Mouse (Mus musculus) liver, embryonic 11.5 days (tissue): Measurements from ENCODE around the gene Vps35l. TPM values are rescaled to one million over a fixed set of nuclear protein-coding genes. Genes with fewer than 3 reads are reported as not detected.

ENCODE experiments used
- ATAC-seq: fragments of 200-750 bp; cut with Nextera tagmentation; replicated peaks from 2 replicates; pipeline ENCODE4 v1.8.0; 2017; ENCODE audit warnings: moderate number of reproducible peaks, mild to moderate bottlenecking, moderate TSS enrichment, moderate library complexity; ENCODE audit not compliant: low FRiP score
- DNase-seq: peaks from one replicate; pipeline ENCODE4 v3.0.0-alpha.2; 2017; ENCODE audit warnings: low spot score
- H3K27ac ChIP-seq: fragments of 300-500 bp; sonication (generic); 2 replicates; pipeline ENCODE4 v1.5.1; 2014; ENCODE audit warnings: mild to moderate bottlenecking, low read depth, low read length, control low read depth
- H3K27me3 ChIP-seq: fragments of 300-500 bp; sonication (generic); replicated peaks from 2 replicates; pipeline ENCODE4 v1.6.1; 2014; ENCODE audit warnings: low read length, mixed read lengths; ENCODE audit not compliant: control insufficient read depth, insufficient read depth
- H3K36me3 ChIP-seq: fragments of 300-500 bp; sonication (generic); 2 replicates; pipeline ENCODE4 v1.6.1; 2014; ENCODE audit warnings: mild to moderate bottlenecking, low read length, moderate library complexity, mixed read lengths; ENCODE audit not compliant: control insufficient read depth, insufficient read depth
- H3K4me1 ChIP-seq: fragments of 300-500 bp; sonication (generic); replicated peaks from 2 replicates; pipeline ENCODE4 v1.6.1; 2014; ENCODE audit warnings: low read length, mixed read lengths; ENCODE audit not compliant: control insufficient read depth, insufficient read depth
- H3K4me2 ChIP-seq: fragments of 300-500 bp; sonication (generic); 2 replicates; pipeline ENCODE4 v1.6.1; 2014; ENCODE audit warnings: mild to moderate bottlenecking, control low read depth, moderate library complexity
- H3K4me3 ChIP-seq: fragments of 300-500 bp; sonication (generic); 2 replicates; pipeline ENCODE4 v1.5.1; 2014; ENCODE audit warnings: low read depth, low read length, control low read depth
- H3K9ac ChIP-seq: fragments of 300-500 bp; sonication (generic); 2 replicates; pipeline ENCODE4 v1.6.1; 2014; ENCODE audit warnings: low read depth, low read length, control low read depth
- H3K9me3 ChIP-seq: fragments of 300-500 bp; sonication (generic); 2 replicates; pipeline ENCODE4 v1.6.1; 2016; ENCODE audit warnings: low read length, inconsistent platforms, mixed read lengths; ENCODE audit not compliant: control insufficient read depth
- WGBS: fragments of 180-500 bp; shearing (Covaris S2); extraction: QIAGEN DNeasy Blood & Tissue Kit; methylation state at CpG from one replicate; pipeline ENCODE4 v1.1.7; 2014; 5-methylcytosine and 5-hydroxymethylcytosine counted together
- polyA plus RNA-seq: library from polyadenylated mRNA; unstranded; fragments of >200 nt; fragmentation: Nextera tagmentation; extraction: Ambion mirVana; gene quantifications from 2 replicates; pipeline ENCODE4 v1.2.1, GENCODE M21; 2014

Vps35l gene
- polyA plus RNA-seq, 1 experiment from 2014 or later, result 56.6 TPM

DNA sequence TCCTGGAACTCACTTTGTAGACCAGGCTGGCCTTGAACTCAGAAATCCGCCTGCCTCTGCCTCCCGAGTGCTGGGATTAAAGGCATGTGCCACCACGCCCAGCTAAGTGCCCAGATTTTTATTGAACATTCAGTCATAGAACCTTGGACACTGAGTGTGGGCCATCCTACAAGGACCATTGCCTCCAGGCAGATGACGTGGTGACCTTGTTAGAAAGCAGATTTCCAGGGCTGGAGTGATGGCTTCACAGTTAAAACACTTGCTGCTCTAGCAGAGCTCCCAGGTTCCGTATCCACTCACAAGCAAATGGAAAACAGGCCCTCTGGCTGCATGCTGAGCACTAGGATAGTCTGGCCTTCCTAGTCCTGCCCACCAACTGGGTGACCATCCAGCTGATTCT is 4.7 kb downstream of the Vps35l start:
- no peaks in the 10 kb centered on the region for H3K27me3 ChIP-seq
- ATAC-seq, result no peak
- peaks cover 12% of the 10 kb centered on the region; the same call in 1 of the 2 replicates for H3K36me3 ChIP-seq
- peaks cover 19% of the 10 kb centered on the region for H3K4me1 ChIP-seq
- no peak overlapping the region for H3K27ac ChIP-seq
- WGBS, result 90% methylated on average over 5 of the region's 5 CpGs
- H3K4me2 ChIP-seq, result no peak overlapping the region
- no peak for DNase-seq
- H3K4me3 ChIP-seq, result no peak overlapping the region
- no peak overlapping the region for H3K9ac ChIP-seq
- H3K9me3 ChIP-seq, result no peaks in the 10 kb centered on the region

DNA sequence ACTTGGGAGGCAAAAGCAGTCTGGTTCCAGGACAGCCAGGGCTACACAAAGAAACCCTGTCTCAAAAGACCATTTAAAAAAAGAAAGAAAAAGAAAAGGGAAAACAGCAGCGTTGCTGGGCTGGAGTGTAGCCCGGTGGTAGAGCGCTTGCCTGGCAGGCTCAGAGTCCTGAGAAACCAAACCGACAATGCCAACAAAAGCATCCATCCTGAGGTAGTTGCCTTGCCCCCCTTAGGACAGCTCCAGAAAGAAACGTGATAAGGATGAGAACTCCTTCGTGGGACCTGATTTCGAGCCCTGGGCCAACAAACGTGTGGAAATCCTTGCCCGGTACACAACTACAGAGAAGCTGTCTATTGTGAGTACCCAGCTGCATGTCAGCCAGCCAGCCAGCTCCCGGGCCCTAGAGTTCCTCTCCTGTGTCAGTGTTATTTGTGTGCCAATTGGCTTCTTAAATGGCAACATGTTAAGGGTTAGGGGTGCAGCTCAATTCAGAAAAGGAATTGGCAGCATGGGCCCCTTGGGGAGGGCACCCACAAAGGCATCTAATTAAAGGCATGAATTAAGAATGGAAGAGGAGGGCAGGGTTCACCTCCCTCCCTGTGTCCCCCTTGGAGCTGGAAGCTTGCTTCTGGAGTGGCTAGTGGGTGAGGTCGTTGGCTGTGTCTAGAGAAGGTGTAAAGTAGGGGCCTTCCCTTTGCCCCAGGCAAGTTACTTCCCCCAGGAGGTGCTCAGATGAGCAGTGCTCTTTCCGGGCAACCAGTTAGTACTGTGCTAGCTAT is 8.1 kb downstream of the Vps35l start:
- H3K4me1 ChIP-seq, result 0 out of 2 replicates have a peak, but pooled peaks cover 3% of the 10 kb centered on the region
- H3K36me3 ChIP-seq, result peaks cover 15% of the 10 kb centered on the region
- ATAC-seq (no peak), DNase-seq (no peak)
- H3K4me2 ChIP-seq, result no peak overlapping the region
- H3K9me3 ChIP-seq, result no peaks in the 10 kb centered on the region
- H3K9ac ChIP-seq, result no peak overlapping the region
- H3K27me3 ChIP-seq, result no peaks in the 10 kb centered on the region
- no peak overlapping the region for H3K4me3 ChIP-seq
- 91% methylated on average over 12 of the region's 12 CpGs for WGBS
- H3K27ac ChIP-seq, result no peak overlapping the region

- WGBS, result 83% methylated on average over 8 of the region's 8 CpGs
- H3K27me3 ChIP-seq, result no peaks in the 10 kb centered on the region
- 0 out of 2 replicates have a peak, but pooled peaks cover 3% of the 10 kb centered on the region for H3K4me1 ChIP-seq
- DNase-seq (no peak), ATAC-seq (no peak)
- H3K4me2 ChIP-seq, result no peak overlapping the region
- no peak overlapping the region for H3K27ac ChIP-seq
- H3K4me3 ChIP-seq, result no peak overlapping the region
- H3K9me3 ChIP-seq, result no peaks in the 10 kb centered on the region
- peaks cover 21% of the 10 kb centered on the region for H3K36me3 ChIP-seq
- H3K9ac ChIP-seq, result no peak overlapping the region
These were observed 9.7 kb downstream of the Vps35l start for GRCm38 (mm10) chr7:118749706-118750105.

DNA sequence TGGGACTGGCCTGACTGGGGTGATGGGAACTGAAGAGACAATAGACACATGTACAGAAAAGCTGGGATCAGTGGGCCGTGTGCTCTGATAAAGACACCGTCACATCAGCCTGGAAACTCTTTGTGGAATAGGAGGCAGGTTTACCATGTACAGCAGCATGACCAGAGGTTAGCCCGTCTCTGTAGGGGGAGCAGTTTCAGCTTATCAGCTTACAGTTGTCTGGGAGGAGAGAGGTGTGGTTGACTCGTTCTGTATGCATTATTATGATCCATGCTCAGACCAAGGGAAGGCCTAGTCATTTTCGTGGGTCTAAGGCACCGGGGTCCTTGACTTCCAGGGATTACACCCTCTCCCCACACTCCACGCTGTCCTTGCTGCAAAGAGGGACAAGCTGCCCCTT is 11.6 kb downstream of the Vps35l start:
- H3K36me3 ChIP-seq, result peaks cover 25% of the 10 kb centered on the region

GRCm38 (mm10) chr7:118755756-118756155 is 15.7 kb downstream of the Vps35l start:
- ATAC-seq, result no peak
- Histone ChIP-seq H3K4me2 (no peak overlapping the region), H3K27ac (peak overlapping the region; percentile 34), H3K9ac (no peak overlapping the region), H3K4me3 (no peak overlapping the region), H3K27me3 (no peaks in the 10 kb centered on the region), H3K9me3 (no peaks in the 10 kb centered on the region), H3K4me1 (peaks cover 19% of the 10 kb centered on the region), H3K36me3 (peaks cover 15% of the 10 kb centered on the region)
- WGBS, result 76% methylated on average over 7 of the region's 7 CpGs
- DNase-seq, result no peak

More for the DNA sequence above, 11.6 kb downstream of the Vps35l start:
- H3K4me2 ChIP-seq, result no peak overlapping the region
- peaks cover 7% of the 10 kb centered on the region for H3K4me1 ChIP-seq
- DNase-seq (no peak), ATAC-seq (peak; percentile 86)
- no peak overlapping the region for H3K9ac ChIP-seq
- H3K27ac ChIP-seq, result no peak overlapping the region
- H3K9me3 ChIP-seq, result no peaks in the 10 kb centered on the region
- no peaks in the 10 kb centered on the region for H3K27me3 ChIP-seq
- no peak overlapping the region for H3K4me3 ChIP-seq
- WGBS, result 77% methylated on average over 7 of the region's 7 CpGs

DNA sequence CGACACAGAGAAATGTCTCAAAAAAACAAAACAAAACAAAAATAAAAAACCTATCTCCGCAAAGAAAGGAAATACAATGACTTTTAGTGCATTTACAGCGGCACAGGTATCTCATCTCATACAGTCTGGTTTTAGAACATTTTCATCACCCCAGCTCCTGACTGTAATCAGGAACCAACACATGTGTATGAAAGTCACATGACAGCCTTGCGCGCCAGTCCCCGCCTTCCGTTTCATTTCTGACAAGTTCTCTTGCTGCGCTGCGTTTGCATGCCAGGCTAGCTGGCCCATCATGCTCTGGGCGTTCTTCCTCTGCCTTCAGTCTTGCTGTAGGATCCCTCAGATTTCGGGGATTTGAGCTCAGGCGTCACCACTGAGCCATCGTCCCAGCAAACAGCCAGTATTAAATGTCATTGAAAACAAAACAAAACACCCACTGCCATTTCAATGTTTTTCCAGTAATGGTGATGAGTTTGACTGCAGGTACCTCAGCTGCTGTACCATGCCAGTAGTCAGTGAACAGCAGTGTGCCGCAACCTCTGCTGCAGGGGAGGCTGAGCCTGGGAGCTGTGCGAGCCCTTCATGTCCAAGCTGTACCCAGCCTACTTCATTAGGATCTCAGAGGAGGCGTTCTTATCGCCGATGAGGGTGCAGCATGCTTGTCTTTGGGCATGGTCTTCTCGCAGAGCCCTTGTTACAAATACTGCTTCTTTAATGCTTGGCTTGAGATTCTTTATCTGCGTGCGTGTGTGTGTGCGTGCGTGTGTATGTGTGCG is 16.7 kb downstream of the Vps35l start:
- DNase-seq (no peak), ATAC-seq (peak; percentile 82)
- no peaks in the 10 kb centered on the region for H3K27me3 ChIP-seq
- H3K4me1 ChIP-seq, result peaks cover 16% of the 10 kb centered on the region
- H3K4me3 ChIP-seq, result no peak overlapping the region
- H3K27ac ChIP-seq, result peak overlapping the region; percentile 79
- 86% methylated on average over 24 of the region's 24 CpGs for WGBS
- H3K36me3 ChIP-seq, result peaks cover 22% of the 10 kb centered on the region
- H3K4me2 ChIP-seq, result peak overlapping the region; percentile 14; the same call in 1 of the 2 replicates
- no peak overlapping the region for H3K9ac ChIP-seq
- no peaks in the 10 kb centered on the region for H3K9me3 ChIP-seq

- no peak overlapping the region for H3K4me2 ChIP-seq
- no peak for DNase-seq
- 85% methylated on average over 4 of the region's 4 CpGs for WGBS
- H3K9ac ChIP-seq, result no peak overlapping the region
- peaks cover 23% of the 10 kb centered on the region for H3K36me3 ChIP-seq
- no peaks in the 10 kb centered on the region for H3K27me3 ChIP-seq
- no peak overlapping the region for H3K27ac ChIP-seq
- no peaks in the 10 kb centered on the region for H3K9me3 ChIP-seq
- peaks cover 16% of the 10 kb centered on the region for H3K4me1 ChIP-seq
- no peak overlapping the region for H3K4me3 ChIP-seq
- no peak for ATAC-seq
These were observed 18.3 kb downstream of the Vps35l start for GRCm38 (mm10) chr7:118758369-118758768.

DNA sequence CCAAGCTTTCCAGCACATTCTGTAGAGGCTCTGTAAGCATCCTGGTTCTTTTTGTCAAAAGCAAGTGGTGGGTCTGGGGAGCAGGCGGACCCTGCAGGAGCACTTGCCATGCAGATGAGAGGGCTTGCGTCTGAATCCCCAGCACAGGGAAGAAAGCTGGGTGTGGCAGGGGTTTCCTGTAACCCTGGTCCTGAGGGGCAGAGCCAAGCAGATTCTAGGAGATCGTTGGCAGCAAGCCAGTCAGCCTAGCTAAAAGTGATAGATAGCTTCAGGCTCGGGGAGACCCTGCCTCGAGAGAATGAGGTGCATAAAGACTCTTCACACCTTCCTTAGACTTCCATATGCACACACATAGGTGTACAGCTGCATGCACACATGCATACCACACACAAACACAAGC is 19.3 kb downstream of the Vps35l start:
- H3K4me2 ChIP-seq, result no peak overlapping the region
- DNase-seq (no peak), ATAC-seq (no peak)
- H3K4me3 ChIP-seq, result no peak overlapping the region
- no peak overlapping the region for H3K9ac ChIP-seq
- no peak overlapping the region for H3K27ac ChIP-seq
- peaks cover 16% of the 10 kb centered on the region for H3K4me1 ChIP-seq
- peaks cover 20% of the 10 kb centered on the region for H3K36me3 ChIP-seq
- 59% methylated on average over 5 of the region's 5 CpGs for WGBS
- H3K9me3 ChIP-seq, result no peaks in the 10 kb centered on the region
- H3K27me3 ChIP-seq, result no peaks in the 10 kb centered on the region
